Mouse (Mus musculus) hindbrain, embryonic 15.5 days (tissue): ENCODE measurements around the gene Slc5a6. TPM values are rescaled to one million over a fixed set of nuclear protein-coding genes. Genes with fewer than 3 reads are reported as not detected.

Experiments
- ATAC-seq: fragments of 200-750 bp; cut with Nextera tagmentation; 2 replicates; pipeline ENCODE4 v1.8.0; 2017; ENCODE audit warnings: low read depth, moderate number of reproducible peaks, moderate TSS enrichment; ENCODE audit not compliant: low FRiP score
- H3K27ac ChIP-seq: fragments of 300-500 bp; sonication (generic); replicated peaks from 2 replicates; pipeline ENCODE4 v1.5.1; 2015; ENCODE audit warnings: mild to moderate bottlenecking, inconsistent platforms
- H3K27me3 ChIP-seq: fragments of 300-500 bp; sonication (generic); 2 replicates; pipeline ENCODE4 v1.6.1; 2015; ENCODE audit warnings: control low read depth, inconsistent platforms
- H3K36me3 ChIP-seq: fragments of 300-500 bp; sonication (generic); 2 replicates; pipeline ENCODE4 v1.6.1; 2015; ENCODE audit warnings: control low read depth, inconsistent platforms
- H3K4me1 ChIP-seq: fragments of 300-500 bp; sonication (generic); replicated peaks from 2 replicates; pipeline ENCODE4 v1.6.1; 2015; ENCODE audit warnings: control low read depth, inconsistent platforms
- H3K4me2 ChIP-seq: fragments of 300-500 bp; sonication (generic); 2 replicates; pipeline ENCODE4 v1.6.1; 2015; ENCODE audit warnings: moderate library complexity, mild to moderate bottlenecking, inconsistent platforms
- H3K4me3 ChIP-seq: fragments of 300-500 bp; sonication (generic); 2 replicates; pipeline ENCODE4 v1.5.1; 2015; ENCODE audit warnings: mild to moderate bottlenecking, inconsistent platforms
- H3K9ac ChIP-seq: fragments of 300-500 bp; sonication (generic); 2 replicates; pipeline ENCODE4 v1.6.1; 2015; ENCODE audit warnings: inconsistent platforms
- H3K9me3 ChIP-seq: fragments of 300-500 bp; sonication (generic); 2 replicates; pipeline ENCODE4 v1.6.1; 2016; ENCODE audit warnings: control low read depth, inconsistent platforms
- WGBS: fragments of 180-500 bp; shearing (Covaris S2); methylation state at CpG from one replicate; pipeline ENCODE4 v1.1.7; 2015; 5-methylcytosine and 5-hydroxymethylcytosine counted together
- polyA plus RNA-seq: library from polyadenylated mRNA; unstranded; fragments of >200 nt; fragmentation: Nextera tagmentation; extraction: Ambion mirVana; gene quantifications from 2 replicates; pipeline ENCODE4 v1.2.1, GENCODE M21; 2015

Gene Slc5a6
- polyA plus RNA-seq, 1 experiment from 2014 or later, result 26.1 TPM

DNA sequence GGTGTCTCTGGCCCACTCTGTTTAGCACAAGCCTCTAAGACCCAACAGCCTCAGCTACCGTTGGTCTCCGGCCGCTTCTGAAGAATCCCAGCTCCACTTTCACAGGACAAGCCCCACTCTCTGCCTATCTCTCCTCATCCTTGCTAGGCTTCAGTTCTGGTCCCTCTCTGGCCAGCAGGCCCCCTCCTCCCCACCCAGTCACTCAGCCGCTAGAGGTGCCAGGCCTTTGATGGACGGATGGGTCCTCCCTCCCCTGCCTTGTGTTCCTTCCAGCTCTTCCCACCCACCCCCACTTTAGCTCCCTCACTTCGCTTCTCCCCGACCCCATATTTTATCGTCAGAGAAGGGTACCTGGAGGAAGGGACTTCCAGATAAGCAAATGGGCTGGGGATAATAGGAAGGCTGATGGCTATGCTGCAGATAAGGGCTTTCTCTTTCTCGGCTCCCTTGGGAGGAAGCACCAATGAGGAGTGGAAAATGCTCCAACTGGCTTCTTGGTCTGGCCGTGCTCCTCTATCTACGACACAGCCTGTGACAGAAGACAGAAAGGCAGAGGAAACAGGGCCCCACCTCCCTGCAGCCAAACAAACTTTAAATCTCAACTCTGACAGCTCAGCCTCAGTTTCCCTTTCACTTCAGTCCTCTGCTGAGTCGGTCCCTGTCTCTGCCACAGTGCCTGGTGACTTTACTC, 34.4 kb upstream of the Slc5a6 start:
- Histone ChIP-seq H3K4me2 (0 out of 2 replicates have a peak overlapping the region, but pooled peaks have one; percentile 4), H3K4me1 (peaks cover 13% of the 10 kb centered on the region; the same call in 1 of the 2 replicates), H3K9me3 (no peaks in the 10 kb centered on the region), H3K27ac (peak overlapping the region; percentile 32; the same call in 1 of the 2 replicates), H3K36me3 (peaks cover 6% of the 10 kb centered on the region; the same call in 1 of the 2 replicates), H3K9ac (no peak overlapping the region), H3K4me3 (no peak overlapping the region), H3K27me3 (no peaks in the 10 kb centered on the region)
- no peak for ATAC-seq
- WGBS, result 33% methylated on average over 12 of the region's 12 CpGs

- Histone ChIP-seq H3K9ac (no peak overlapping the region), H3K4me3 (no peak overlapping the region), H3K9me3 (no peaks in the 10 kb centered on the region), H3K27me3 (no peaks in the 10 kb centered on the region), H3K4me2 (0 out of 2 replicates have a peak overlapping the region, but pooled peaks have one; percentile 4), H3K36me3 (peaks cover 12% of the 10 kb centered on the region), H3K4me1 (peaks cover 13% of the 10 kb centered on the region; the same call in 1 of the 2 replicates), H3K27ac (0 out of 2 replicates have a peak overlapping the region, but pooled peaks have one; percentile 32)
- ATAC-seq, result peak; percentile 13; the same call in 1 of the 2 replicates
- WGBS, result 9% methylated on average over 5 of the region's 5 CpGs
These were observed 33.6 kb upstream of the Slc5a6 start for GRCm38 (mm10) chr5:31082355-31082754.

- Histone ChIP-seq H3K27ac (no peak overlapping the region), H3K9ac (no peak overlapping the region), H3K4me2 (no peak overlapping the region), H3K9me3 (no peaks in the 10 kb centered on the region), H3K27me3 (no peaks in the 10 kb centered on the region), H3K36me3 (peaks cover 21% of the 10 kb centered on the region), H3K4me1 (peaks cover 13% of the 10 kb centered on the region; the same call in 1 of the 2 replicates), H3K4me3 (no peak overlapping the region)
- WGBS, result 77% methylated on average over 3 of the region's 3 CpGs
- no peak for ATAC-seq
These were observed 32.7 kb upstream of the Slc5a6 start for GRCm38 (mm10) chr5:31081386-31081785.

- WGBS, result 68% methylated on average over 3 of the region's 3 CpGs
- no peak overlapping the region for H3K9ac ChIP-seq
- H3K9me3 ChIP-seq, result no peaks in the 10 kb centered on the region
- peaks cover 13% of the 10 kb centered on the region; the same call in 1 of the 2 replicates for H3K4me1 ChIP-seq
- no peak for ATAC-seq
- H3K27me3 ChIP-seq, result no peaks in the 10 kb centered on the region
- H3K4me2 ChIP-seq, result no peak overlapping the region
- H3K4me3 ChIP-seq, result no peak overlapping the region
- H3K36me3 ChIP-seq, result peaks cover 26% of the 10 kb centered on the region
- H3K27ac ChIP-seq, result no peak overlapping the region
These were observed 32.1 kb upstream of the Slc5a6 start for GRCm38 (mm10) chr5:31080795-31081164.

- Histone ChIP-seq H3K4me2 (no peak overlapping the region), H3K36me3 (peaks cover 30% of the 10 kb centered on the region), H3K9me3 (no peaks in the 10 kb centered on the region), H3K4me3 (no peak overlapping the region), H3K27me3 (no peaks in the 10 kb centered on the region), H3K27ac (no peak overlapping the region), H3K4me1 (peaks cover 13% of the 10 kb centered on the region; the same call in 1 of the 2 replicates), H3K9ac (no peak overlapping the region)
- WGBS, result 79% methylated on average over 13 of the region's 13 CpGs
- ATAC-seq, result no peak
These were observed 31.5 kb upstream of the Slc5a6 start for GRCm38 (mm10) chr5:31080059-31080794.

- 89% methylated on average over 13 of the region's 13 CpGs for WGBS
- H3K9me3 ChIP-seq, result no peaks in the 10 kb centered on the region
- no peak overlapping the region for H3K9ac ChIP-seq
- ATAC-seq, result no peak
- H3K27me3 ChIP-seq, result no peaks in the 10 kb centered on the region
- H3K27ac ChIP-seq, result no peak overlapping the region
- H3K4me1 ChIP-seq, result no peaks in the 10 kb centered on the region
- peaks cover 60% of the 10 kb centered on the region for H3K36me3 ChIP-seq
- no peak overlapping the region for H3K4me2 ChIP-seq
- H3K4me3 ChIP-seq, result no peak overlapping the region
These were observed 27.6 kb upstream of the Slc5a6 start for GRCm38 (mm10) chr5:31076346-31076745.

DNA sequence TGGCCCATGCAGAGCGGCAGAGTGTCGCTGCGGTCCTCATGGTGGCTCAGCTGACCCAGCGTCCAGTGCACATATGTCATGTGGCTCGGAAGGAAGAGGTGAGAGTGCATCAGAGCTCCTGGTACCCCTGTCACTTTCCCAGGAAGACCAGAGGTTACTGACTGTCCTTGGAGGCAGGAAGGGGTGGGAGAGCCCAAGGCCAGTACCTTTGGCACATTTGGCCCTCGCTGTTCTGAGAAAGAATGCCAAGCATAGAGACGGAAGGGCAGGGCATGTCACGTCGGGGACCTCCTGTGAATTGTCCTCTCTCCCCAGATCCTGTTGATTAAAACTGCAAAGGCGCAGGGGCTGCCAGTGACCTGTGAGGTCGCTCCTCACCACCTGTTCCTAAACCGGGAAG, 24.5 kb upstream of the Slc5a6 start:
- ATAC-seq, result no peak
- WGBS, result 95% methylated on average over 12 of the region's 12 CpGs
- H3K36me3 ChIP-seq, result peaks cover 81% of the 10 kb centered on the region

DNA sequence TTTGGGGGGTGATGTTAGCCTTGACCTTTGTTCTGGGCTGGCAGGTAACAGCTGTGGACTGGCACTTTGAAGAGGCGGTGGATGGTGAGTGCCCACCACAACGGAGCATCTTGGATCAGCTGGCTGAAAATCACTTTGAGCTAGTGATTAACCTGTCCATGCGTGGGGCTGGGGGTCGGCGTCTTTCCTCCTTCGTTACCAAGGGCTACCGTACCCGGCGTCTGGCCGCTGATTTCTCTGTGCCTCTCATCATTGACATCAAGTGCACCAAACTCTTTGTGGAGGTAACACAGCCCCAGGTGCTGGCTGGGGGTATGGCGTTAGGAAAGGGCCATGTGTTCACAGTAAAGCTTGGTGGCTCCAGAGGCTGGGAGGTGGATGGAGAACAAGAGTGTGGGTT, 23.1 kb upstream of the Slc5a6 start:
- ATAC-seq, result no peak
- H3K4me1 ChIP-seq, result no peaks in the 10 kb centered on the region
- no peak overlapping the region for H3K4me3 ChIP-seq
- no peak overlapping the region for H3K9ac ChIP-seq
- H3K9me3 ChIP-seq, result no peaks in the 10 kb centered on the region
- no peak overlapping the region for H3K27ac ChIP-seq
- WGBS, result 95% methylated on average over 11 of the region's 11 CpGs
- no peak overlapping the region for H3K4me2 ChIP-seq
- H3K27me3 ChIP-seq, result no peaks in the 10 kb centered on the region
- H3K36me3 ChIP-seq, result peaks cover 83% of the 10 kb centered on the region

More for the DNA sequence above, 24.5 kb upstream of the Slc5a6 start:
- Histone ChIP-seq H3K9ac (no peak overlapping the region), H3K4me2 (no peak overlapping the region), H3K4me1 (no peaks in the 10 kb centered on the region), H3K27ac (no peak overlapping the region), H3K27me3 (no peaks in the 10 kb centered on the region), H3K9me3 (no peaks in the 10 kb centered on the region), H3K4me3 (no peak overlapping the region)

DNA sequence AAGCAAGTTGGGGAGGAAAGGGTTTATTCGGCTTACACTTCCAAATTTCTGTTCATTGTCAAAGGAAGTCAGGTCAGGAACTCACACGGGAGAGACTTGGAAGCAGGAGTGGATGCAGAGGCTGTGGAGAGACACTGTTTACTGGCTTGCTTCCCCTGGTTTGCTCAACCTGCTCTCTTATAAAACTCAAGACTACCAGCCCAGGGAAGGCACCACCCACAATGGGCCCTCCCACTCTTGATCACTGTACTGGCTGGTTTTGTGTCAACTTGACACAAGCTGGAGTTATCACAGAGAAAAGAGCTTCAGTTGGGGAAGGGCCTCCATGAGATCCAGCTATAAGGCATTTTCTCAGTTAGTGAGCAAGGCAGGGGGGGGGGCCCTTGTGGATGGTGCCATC, 22.3 kb upstream of the Slc5a6 start:
- no peaks in the 10 kb centered on the region for H3K27me3 ChIP-seq
- no peaks in the 10 kb centered on the region for H3K9me3 ChIP-seq
- 89% methylated on average over 2 of the region's 2 CpGs for WGBS
- H3K4me1 ChIP-seq, result no peaks in the 10 kb centered on the region
- no peak overlapping the region for H3K27ac ChIP-seq
- no peak overlapping the region for H3K9ac ChIP-seq
- ATAC-seq, result no peak
- H3K36me3 ChIP-seq, result peaks cover 82% of the 10 kb centered on the region
- H3K4me3 ChIP-seq, result no peak overlapping the region
- H3K4me2 ChIP-seq, result no peak overlapping the region

DNA sequence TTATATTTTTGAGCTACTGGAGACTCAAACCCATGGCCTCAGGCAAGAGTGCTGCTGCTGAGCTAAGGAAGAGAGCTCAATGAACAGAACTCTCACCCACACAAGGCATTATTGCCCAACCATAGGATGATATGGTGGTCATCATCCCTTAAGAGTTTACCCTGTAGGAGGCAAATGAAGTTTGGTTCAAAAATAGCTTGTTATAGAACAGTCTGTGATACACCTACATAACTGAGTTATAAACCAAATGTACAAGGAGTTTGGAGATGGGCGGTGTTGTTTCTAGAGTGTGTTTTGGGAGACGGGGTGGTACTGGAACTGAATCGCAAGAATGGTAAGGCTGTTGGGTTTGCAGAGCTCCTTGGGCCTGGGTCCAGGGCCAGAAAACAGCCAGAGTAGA, 21.1 kb upstream of the Slc5a6 start:
- Histone ChIP-seq H3K27me3 (no peaks in the 10 kb centered on the region), H3K4me3 (no peak overlapping the region), H3K4me2 (no peak overlapping the region), H3K36me3 (peaks cover 71% of the 10 kb centered on the region), H3K9me3 (no peaks in the 10 kb centered on the region), H3K27ac (no peak overlapping the region), H3K4me1 (no peaks in the 10 kb centered on the region), H3K9ac (no peak overlapping the region)
- no peak for ATAC-seq
- WGBS, result 98% methylated on average over 3 of the region's 3 CpGs

DNA sequence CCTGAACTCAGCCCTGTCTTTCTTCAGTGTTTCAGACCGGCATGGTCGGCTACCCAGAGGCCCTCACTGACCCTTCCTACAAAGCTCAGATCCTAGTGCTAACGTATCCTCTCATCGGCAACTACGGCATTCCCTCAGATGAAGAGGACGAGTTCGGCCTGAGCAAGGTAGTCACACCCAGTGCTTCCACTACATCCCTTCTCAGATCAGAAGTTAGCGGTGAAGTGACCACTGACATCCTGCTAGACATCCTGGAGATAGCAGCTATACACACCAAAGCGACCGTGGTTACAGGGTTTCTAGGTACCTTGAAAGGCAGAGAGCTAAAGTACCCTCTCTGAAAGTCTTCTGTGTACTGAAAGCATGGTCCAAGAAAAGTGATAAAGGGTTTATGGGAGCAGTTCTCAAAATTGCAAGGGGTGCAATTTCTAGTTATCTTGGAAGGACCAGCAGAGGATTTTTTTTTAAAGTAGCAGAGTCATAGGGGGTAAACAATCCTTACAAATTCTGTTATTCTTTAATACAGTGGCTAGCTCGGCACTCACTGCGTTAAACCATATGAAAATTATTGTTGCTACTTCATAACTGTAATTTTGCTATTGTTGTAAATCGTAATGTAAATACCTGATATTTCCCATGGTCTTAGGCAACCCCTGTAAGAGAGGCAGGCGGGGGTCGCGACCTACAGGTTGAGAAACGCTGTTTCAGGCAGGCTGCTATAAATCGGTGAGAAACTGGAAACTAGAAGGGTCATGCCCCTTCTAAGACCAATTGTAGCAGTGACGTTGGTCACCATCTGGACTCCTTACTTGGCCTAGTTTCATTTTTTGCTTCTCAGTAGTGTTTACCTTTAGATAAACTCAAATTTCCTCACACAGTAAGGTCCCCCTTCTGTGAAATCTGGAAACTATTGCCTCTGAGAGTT, 6.8 kb upstream of the Slc5a6 start:
- H3K4me1 ChIP-seq, result peaks cover 21% of the 10 kb centered on the region
- H3K9me3 ChIP-seq, result no peaks in the 10 kb centered on the region
- peak overlapping the region; percentile 73 for H3K9ac ChIP-seq
- 23% methylated on average over 19 of the region's 19 CpGs for WGBS
- H3K4me3 ChIP-seq, result peak overlapping the region; percentile 67
- peak overlapping the region; percentile 71 for H3K27ac ChIP-seq
- ATAC-seq, result no peak
- H3K27me3 ChIP-seq, result no peaks in the 10 kb centered on the region
- peaks cover 14% of the 10 kb centered on the region for H3K36me3 ChIP-seq
- peak overlapping the region; percentile 94 for H3K4me2 ChIP-seq
